9 mouse cellular contexts compared by ENCODE assay signal in genomic region chr5:111682899-111683298, GRCm38 (mm10). TPM values are rescaled to one million over a fixed set of nuclear protein-coding genes. Genes with fewer than 3 reads are reported as not detected.
A peak's percentile ranks its signal among the peaks of the same experiment; 100 is the strongest.
DNase-seq lines count a peak whose midpoint lies in the region; ATAC-seq and TF ChIP-seq lines count a peak whose summit lies in the region.
"Had no signal": no experiment of that assay in that cellular context is flagged by ENCODE, and none has a peak within 500 bp of the region (broad histone marks: within the 10 kb centered on the region; RNA-seq: fewer than 3 reads in every experiment).

No protein-coding gene starts in this region.

- TF ChIP-seq CTCF in liver, adult 2 months (IDR thresholded peaks at IDR 0.05; ENCODE audit: low read depth, low read length) = peak; percentile 92

- no peaks in the 10 kb centered on the region for H3K4me1 ChIP-seq in liver, adult 2 months (ENCODE audit: control insufficient read depth, insufficient read depth, low read length)
- H3K4me1 ChIP-seq in liver, embryonic 12.5 days = peaks cover 4% of the 10 kb centered on the region; the same call in 1 of the 2 replicates
- H3K4me1 ChIP-seq in embryonic facial prominence, embryonic 11.5 days (ENCODE audit: control insufficient read depth, insufficient read depth, low read length) = no peaks in the 10 kb centered on the region
- peaks cover 43% of the 10 kb centered on the region for H3K4me1 ChIP-seq in forebrain, embryonic 12.5 days
- H3K4me1 ChIP-seq: liver, embryonic 13.5 days had no signal

- H3K4me3 ChIP-seq in liver, adult 2 months (ENCODE audit: insufficient read depth, low read depth, low read length) = no peak overlapping the region
- no peak overlapping the region for H3K4me3 ChIP-seq in liver, embryonic 12.5 days
- H3K4me3 ChIP-seq in embryonic facial prominence, embryonic 11.5 days (ENCODE audit: low read depth, low read length) = no peak overlapping the region
- no peak overlapping the region for H3K4me3 ChIP-seq in forebrain, embryonic 12.5 days (replicated peaks)
- H3K4me3 ChIP-seq: liver, embryonic 13.5 days; stomach, embryonic 15.5 days had no signal

- no peaks in the 10 kb centered on the region for H3K36me3 ChIP-seq in liver, adult 2 months (ENCODE audit: control insufficient read depth, insufficient read depth, low read length)
- H3K36me3 ChIP-seq in liver, embryonic 12.5 days = no peaks in the 10 kb centered on the region
- no peaks in the 10 kb centered on the region for H3K36me3 ChIP-seq in embryonic facial prominence, embryonic 11.5 days (replicated peaks; ENCODE audit: control insufficient read depth, insufficient read depth, low read depth, low read length)
- H3K36me3 ChIP-seq in forebrain, embryonic 12.5 days (replicated peaks) = no peaks in the 10 kb centered on the region
- H3K36me3 ChIP-seq: liver, embryonic 13.5 days; stomach, embryonic 15.5 days had no signal

- peak; percentile 9 for DNase-seq in liver, adult 2 months (ENCODE audit: extremely low read depth, low read depth, low spot score)
- DNase-seq in adrenal gland, postnatal 10 days = peak; percentile 71
- DNase-seq in embryonic facial prominence, embryonic 11.5 days (ENCODE audit: low spot score) = peak; percentile 51
- peak; percentile 53 for DNase-seq in kidney, postnatal 14 days
- DNase-seq in testis, postnatal 10 days (ENCODE audit: low spot score) = peak; percentile 73
- DNase-seq: liver, embryonic 13.5 days had no signal

- H3K9me3 ChIP-seq in liver, embryonic 12.5 days (replicated peaks) = no peaks in the 10 kb centered on the region
- no peaks in the 10 kb centered on the region for H3K9me3 ChIP-seq in embryonic facial prominence, embryonic 11.5 days (replicated peaks; ENCODE audit: control insufficient read depth, low read length)
- no peaks in the 10 kb centered on the region for H3K9me3 ChIP-seq in forebrain, embryonic 12.5 days
- H3K9me3 ChIP-seq: liver, embryonic 13.5 days; stomach, embryonic 15.5 days had no signal

- H3K79me2 ChIP-seq in liver, adult 2 months (ENCODE audit: control insufficient read depth, insufficient read depth, low read length) = no peaks in the 10 kb centered on the region

- no peak overlapping the region for H3K27ac ChIP-seq in liver, adult 2 months (replicated peaks; ENCODE audit: insufficient read depth, low read depth, low read length)
- no peak overlapping the region for H3K27ac ChIP-seq in liver, embryonic 12.5 days
- H3K27ac ChIP-seq in embryonic facial prominence, embryonic 11.5 days (replicated peaks; ENCODE audit: low read depth, low read length) = no peak overlapping the region
- H3K27ac ChIP-seq in forebrain, embryonic 12.5 days = no peak overlapping the region
- H3K27ac ChIP-seq: liver, embryonic 13.5 days; stomach, embryonic 15.5 days had no signal

- TF ChIP-seq POLR2A in liver, adult 2 months (IDR thresholded peaks at IDR 0.05; ENCODE audit: extremely low read depth, insufficient read depth, low read length) = no peak

- no peak overlapping the region for H3K4me2 ChIP-seq in liver, embryonic 12.5 days
- H3K4me2 ChIP-seq in embryonic facial prominence, embryonic 11.5 days (ENCODE audit: low read depth, low read length) = no peak overlapping the region
- no peak overlapping the region for H3K4me2 ChIP-seq in forebrain, embryonic 12.5 days
- H3K4me2 ChIP-seq: liver, embryonic 13.5 days; stomach, embryonic 15.5 days had no signal

- H3K9ac ChIP-seq in liver, adult 2 months (ENCODE audit: low read depth, low read length) = no peak overlapping the region
- H3K9ac ChIP-seq in liver, embryonic 12.5 days = no peak overlapping the region
- no peak overlapping the region for H3K9ac ChIP-seq in embryonic facial prominence, embryonic 11.5 days (replicated peaks; ENCODE audit: low read length)
- no peak overlapping the region for H3K9ac ChIP-seq in forebrain, embryonic 12.5 days
- H3K9ac ChIP-seq: liver, embryonic 13.5 days; stomach, embryonic 15.5 days had no signal

- ATAC-seq in liver, embryonic 12.5 days = no peak
- peak; percentile 40; the same call in 1 of the 2 replicates for ATAC-seq in embryonic facial prominence, embryonic 11.5 days (replicated peaks; ENCODE audit: insufficient number of reproducible peaks, low FRiP score, low TSS enrichment, low read depth)
- no peak for ATAC-seq in forebrain, embryonic 12.5 days (ENCODE audit: low FRiP score)

- no peaks in the 10 kb centered on the region for H3K27me3 ChIP-seq in liver, adult 2 months (ENCODE audit: control insufficient read depth, insufficient read depth, low read length)
- peaks cover 25% of the 10 kb centered on the region for H3K27me3 ChIP-seq in liver, embryonic 12.5 days (replicated peaks)
- no peaks in the 10 kb centered on the region for H3K27me3 ChIP-seq in embryonic facial prominence, embryonic 11.5 days (ENCODE audit: control insufficient read depth, insufficient read depth, low read length)
- no peaks in the 10 kb centered on the region for H3K27me3 ChIP-seq in forebrain, embryonic 12.5 days
- H3K27me3 ChIP-seq: liver, embryonic 13.5 days had no signal

RNA-seq across cellular contexts. Expression of gene Gm26897, which starts 50.8 kb away (rescaled TPM):
- not detected in 2 replicates for total RNA-seq in liver, adult 2 months (2014; rRNA removed)
- not detected in 2 replicates for polyA plus RNA-seq in liver, adult 2 months (2012; rRNA removed)
- polyA plus RNA-seq in liver, embryonic 12.5 days (2016; fragmentation: Nextera tagmentation; extraction: Ambion mirVana) = not detected in 2 replicates
- total RNA-seq in adrenal gland, postnatal 10 days (2021) = not detected
- not detected in 2 replicates for polyA plus RNA-seq in embryonic facial prominence, embryonic 11.5 days (2014; fragmentation: Nextera tagmentation; extraction: Ambion mirVana)
- not detected in 2 replicates for polyA plus RNA-seq in forebrain, embryonic 12.5 days (2016; fragmentation: Nextera tagmentation; extraction: Ambion mirVana)
- polyA plus RNA-seq: liver, embryonic 13.5 days; stomach, embryonic 15.5 days had no signal

Comparison
In these comparisons a context has a peak if more than half of its experiments do, and no peak if none do; other contexts are left out.
1. DNase-seq: peak in every context shown above with its lines; median percentile 73 in testis, postnatal 10 days; 71 in adrenal gland, postnatal 10 days; 53 in kidney, postnatal 14 days; 51 in embryonic facial prominence, embryonic 11.5 days; 9 in liver, adult 2 months.